ENCODE assay signal across 9 mouse cellular contexts in the genomic region with DNA sequence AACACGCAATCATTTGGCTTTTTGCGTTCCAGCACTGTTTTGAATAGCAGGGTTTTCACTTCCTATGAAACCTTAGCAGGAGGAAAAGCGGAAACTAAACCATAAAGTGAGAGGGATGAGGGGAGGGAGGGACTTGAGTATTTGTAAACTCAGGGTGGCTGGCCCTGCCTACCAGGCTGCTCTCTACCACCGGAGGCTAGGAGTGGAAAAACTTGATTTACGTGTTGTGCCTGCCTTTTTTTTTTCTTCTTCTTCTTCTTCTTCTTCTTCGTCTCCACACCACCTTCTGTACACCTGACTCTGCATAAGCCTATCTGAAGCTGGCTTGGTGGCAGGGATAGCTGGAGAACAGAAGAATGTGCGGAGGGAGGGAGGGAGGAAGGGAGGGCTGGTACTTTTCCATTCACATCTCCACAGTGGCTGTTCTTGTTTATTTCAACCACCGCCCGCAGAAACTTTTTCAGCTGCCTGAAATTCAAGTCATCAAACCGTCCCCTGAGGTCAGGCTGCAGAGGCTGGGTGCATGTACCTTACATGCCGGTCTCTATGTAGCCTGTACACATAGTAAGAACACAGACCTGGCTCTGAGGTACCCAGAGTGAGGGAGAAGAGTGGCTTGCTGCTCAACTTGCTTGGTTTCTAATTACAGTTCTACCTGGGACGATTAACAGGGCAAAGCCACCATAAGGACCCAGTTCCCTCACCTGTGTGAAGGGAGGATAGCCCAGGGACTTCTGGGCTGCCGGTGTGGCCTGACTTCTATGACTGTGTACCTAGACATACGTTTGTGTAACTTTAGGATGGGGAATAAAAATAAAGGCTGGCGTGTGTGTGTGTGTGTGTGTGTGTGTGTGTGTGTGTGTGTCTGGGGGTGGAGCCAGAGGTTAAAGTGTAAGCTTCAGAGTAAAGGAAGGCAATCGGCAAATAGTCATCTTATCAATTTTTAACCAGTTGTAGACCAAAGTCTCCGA. TPM values are rescaled to one million over a fixed set of nuclear protein-coding genes. Genes with fewer than 3 reads are reported as not detected.
DNase-seq lines count a peak whose midpoint lies in the region; ATAC-seq and TF ChIP-seq lines count a peak whose summit lies in the region.
"Had no signal": no experiment of that assay in that cellular context is flagged by ENCODE, and none has a peak within 500 bp of the region (broad histone marks: within the 10 kb centered on the region; RNA-seq: fewer than 3 reads in every experiment).

No protein-coding gene starts in this region.

- no peak for TF ChIP-seq POLR2A in cerebellum, adult 2 months (IDR thresholded peaks at IDR 0.05; ENCODE audit: borderline replicate concordance, insufficient read depth, low read length)

- H3K36me3 ChIP-seq in embryonic facial prominence, embryonic 10.5 days (replicated peaks), result no peaks in the 10 kb centered on the region
- no peaks in the 10 kb centered on the region for H3K36me3 ChIP-seq in kidney, postnatal 0 days (ENCODE audit: insufficient read depth, low read length)
- H3K36me3 ChIP-seq in forebrain, embryonic 15.5 days, result no peaks in the 10 kb centered on the region

- H3K4me2 ChIP-seq in kidney, postnatal 0 days (ENCODE audit: low read length), result peak overlapping the region; percentile 41; the same call in 1 of the 2 replicates
- no peak overlapping the region for H3K4me2 ChIP-seq in forebrain, embryonic 15.5 days (replicated peaks)

- peak; percentile 42 for ATAC-seq in kidney, postnatal 0 days (replicated peaks; ENCODE audit: low FRiP score, low read depth)
- ATAC-seq in forebrain, embryonic 15.5 days (replicated peaks), result no peak

- 0 out of 2 replicates have a peak overlapping the region, but pooled peaks have one; percentile 46 for H3K27ac ChIP-seq in cerebellum, adult 2 months (ENCODE audit: insufficient read depth, low read length)
- H3K27ac ChIP-seq in embryonic facial prominence, embryonic 10.5 days (replicated peaks), result no peak overlapping the region
- peak overlapping the region; percentile 81 for H3K27ac ChIP-seq in kidney, postnatal 0 days
- H3K27ac ChIP-seq in forebrain, embryonic 15.5 days (replicated peaks), result no peak overlapping the region

- no peak overlapping the region for H3K9ac ChIP-seq in kidney, postnatal 0 days (ENCODE audit: low read depth, low read length)
- H3K9ac ChIP-seq in forebrain, embryonic 15.5 days (replicated peaks), result no peak overlapping the region

- 75% methylated on average over 17 of the region's 17 CpGs for WGBS in cerebellum, adult 2 months
- WGBS in embryonic facial prominence, embryonic 10.5 days, result 52% methylated on average over 17 of the region's 17 CpGs
- 24% methylated on average over 17 of the region's 17 CpGs for WGBS in kidney, postnatal 0 days
- WGBS in forebrain, embryonic 15.5 days, result 71% methylated on average over 17 of the region's 17 CpGs

- DNase-seq in cerebellum, adult 2 months, result peak; percentile 29 to 36
- no peak for DNase-seq in cerebellum, postnatal 25 days
- no peak for DNase-seq in embryonic facial prominence, embryonic 10.5 days (ENCODE audit: low spot score)
- peak; percentile 70 for DNase-seq in kidney, postnatal 0 days (ENCODE audit: low spot score)
- peak; percentile 78 for DNase-seq in lung, postnatal 36 days
- no peak for DNase-seq in right cerebral cortex, postnatal 36 days (ENCODE audit: low spot score in 2 of 2)
- no peak for DNase-seq in retina, embryonic 14.5 days (ENCODE audit: low spot score)
- DNase-seq: right cerebral cortex, adult 18-20 months had no signal

- H3K4me1 ChIP-seq in cerebellum, adult 2 months (ENCODE audit: control insufficient read depth, insufficient read depth, low read length), result peaks cover 9% of the 10 kb centered on the region
- peaks cover 33% of the 10 kb centered on the region for H3K4me1 ChIP-seq in embryonic facial prominence, embryonic 10.5 days
- H3K4me1 ChIP-seq in kidney, postnatal 0 days (replicated peaks; ENCODE audit: insufficient read depth, low read length), result peaks cover 15% of the 10 kb centered on the region
- H3K4me1 ChIP-seq in forebrain, embryonic 15.5 days, result peaks cover 20% of the 10 kb centered on the region; the same call in 1 of the 2 replicates

- no peaks in the 10 kb centered on the region for H3K27me3 ChIP-seq in cerebellum, adult 2 months (ENCODE audit: control insufficient read depth, insufficient read depth, low read length)
- H3K27me3 ChIP-seq in embryonic facial prominence, embryonic 10.5 days (replicated peaks; ENCODE audit: low read depth, poor library complexity, severe bottlenecking), result peaks cover 17% of the 10 kb centered on the region
- no peaks in the 10 kb centered on the region for H3K27me3 ChIP-seq in kidney, postnatal 0 days (ENCODE audit: insufficient read depth, low read length)
- no peaks in the 10 kb centered on the region for H3K27me3 ChIP-seq in forebrain, embryonic 15.5 days

- no peak overlapping the region for H3K4me3 ChIP-seq in cerebellum, adult 2 months (replicated peaks; ENCODE audit: insufficient read depth, low read depth, low read length)
- 0 out of 2 replicates have a peak overlapping the region, but pooled peaks have one; percentile 4 for H3K4me3 ChIP-seq in embryonic facial prominence, embryonic 10.5 days
- H3K4me3 ChIP-seq in kidney, postnatal 0 days (replicated peaks; ENCODE audit: low read depth, low read length), result no peak overlapping the region
- H3K4me3 ChIP-seq in forebrain, embryonic 15.5 days, result no peak overlapping the region

- no peak for TF ChIP-seq CTCF in cerebellum, adult 2 months (IDR thresholded peaks at IDR 0.05; ENCODE audit: borderline replicate concordance, insufficient read depth, low read depth, low read length)
- TF ChIP-seq CTCF in kidney, postnatal 0 days (IDR thresholded peaks at IDR 0.05; ENCODE audit: low read depth), result no peak

- H3K9me3 ChIP-seq in embryonic facial prominence, embryonic 10.5 days, result no peaks in the 10 kb centered on the region
- no peaks in the 10 kb centered on the region for H3K9me3 ChIP-seq in kidney, postnatal 0 days (replicated peaks; ENCODE audit: low read length)
- no peaks in the 10 kb centered on the region for H3K9me3 ChIP-seq in forebrain, embryonic 15.5 days

RNA-seq across cellular contexts. Expression of gene Bcl6, which starts 5.0 kb away (rescaled TPM):
- 30.8 and 41.3 TPM in 2 replicates for polyA plus RNA-seq in cerebellum, adult 2 months (2012; rRNA removed)
- polyA plus RNA-seq in embryonic facial prominence, embryonic 10.5 days (2016; fragmentation: Nextera tagmentation; extraction: Ambion mirVana), result 0.16 and 0.25 TPM in 2 replicates
- 0.74 and 0.80 TPM in 2 replicates for polyA plus RNA-seq in kidney, postnatal 0 days (2015; fragmentation: Nextera tagmentation; extraction: Ambion mirVana)
- polyA plus RNA-seq in forebrain, embryonic 15.5 days (2015; fragmentation: Nextera tagmentation; extraction: Ambion mirVana), result 1.6 and 2.6 TPM in 2 replicates

RNA-seq across cellular contexts. Expression of gene Gm37419, which starts 5.4 kb away (rescaled TPM):
- not detected in 2 replicates for polyA plus RNA-seq in cerebellum, adult 2 months (2012; rRNA removed)
- polyA plus RNA-seq in embryonic facial prominence, embryonic 10.5 days (2016; fragmentation: Nextera tagmentation; extraction: Ambion mirVana), result not detected in 2 replicates
- not detected in 2 replicates for polyA plus RNA-seq in kidney, postnatal 0 days (2015; fragmentation: Nextera tagmentation; extraction: Ambion mirVana)
- polyA plus RNA-seq in forebrain, embryonic 15.5 days (2015; fragmentation: Nextera tagmentation; extraction: Ambion mirVana), result 17.2 TPM in 1 of 2 replicates, not detected in the other

Comparison
In these comparisons a context has a peak if more than half of its experiments do, and no peak if none do; other contexts are left out.
1. DNase-seq: peak in cerebellum, adult 2 months (2 of 2), kidney, postnatal 0 days (single experiment) and lung, postnatal 36 days (single experiment); none in cerebellum, postnatal 25 days (0 of 2), embryonic facial prominence, embryonic 10.5 days (single experiment), right cerebral cortex, postnatal 36 days (0 of 2) and retina, embryonic 14.5 days (single experiment).
2. H3K27ac ChIP-seq: peak in cerebellum, adult 2 months (single experiment) and kidney, postnatal 0 days (single experiment); none in embryonic facial prominence, embryonic 10.5 days (single experiment) and forebrain, embryonic 15.5 days (single experiment).